Mouse (Mus musculus) kidney, postnatal 10 days (tissue): ENCODE results near the gene Clrn1.

Experiments
- DNase-seq: peaks from one replicate; pipeline ENCODE4 v3.0.0; 2021; ENCODE audit warnings: mixed read lengths

Gene Clrn1

GRCm38 (mm10) chr3:58829926-58830325 is 55.2 kb downstream of the Clrn1 start:
- DNase-seq, result no peak

DNA sequence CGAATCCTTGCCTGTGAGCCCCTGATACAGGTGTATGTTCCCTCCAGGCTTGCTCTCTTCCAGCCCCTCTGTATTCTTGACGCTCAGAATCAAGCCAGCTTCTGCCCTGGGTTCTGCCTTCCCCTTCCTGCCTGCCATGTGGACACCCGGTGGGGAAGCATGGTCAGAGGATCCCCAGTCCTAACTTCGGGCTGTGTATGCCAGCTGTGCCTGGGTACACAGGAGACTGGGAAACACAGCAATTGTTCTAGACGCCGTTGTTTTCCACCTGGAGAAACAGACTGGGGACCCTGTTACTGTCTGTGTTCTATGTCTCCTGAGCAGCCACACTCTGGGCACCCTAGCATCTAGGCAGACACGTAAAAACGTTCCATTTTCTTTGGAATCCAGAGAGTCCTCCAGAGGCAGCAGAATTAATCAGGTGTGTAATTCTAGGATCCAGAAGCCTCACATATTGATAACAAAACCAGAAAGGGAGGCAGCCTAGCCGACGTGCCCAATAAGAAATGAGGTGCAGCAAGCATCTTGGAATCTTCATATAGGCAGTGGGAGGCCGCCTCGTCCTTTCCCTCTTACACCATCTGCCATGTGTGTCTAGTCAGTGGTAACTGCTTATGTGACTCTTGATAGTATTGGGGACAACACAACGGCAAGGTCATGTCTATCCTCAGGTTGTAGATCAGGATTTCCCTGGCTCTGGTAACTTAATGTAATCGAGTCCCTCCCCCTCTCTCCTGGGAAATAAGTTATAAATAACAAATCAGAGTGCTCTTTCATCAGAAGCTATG is 56.6 kb downstream of the Clrn1 start:
- DNase-seq, result no peak

- no peak for DNase-seq
Measured at GRCm38 (mm10) chr3:58826266-58826665, 58.9 kb downstream of the Clrn1 start.

DNA sequence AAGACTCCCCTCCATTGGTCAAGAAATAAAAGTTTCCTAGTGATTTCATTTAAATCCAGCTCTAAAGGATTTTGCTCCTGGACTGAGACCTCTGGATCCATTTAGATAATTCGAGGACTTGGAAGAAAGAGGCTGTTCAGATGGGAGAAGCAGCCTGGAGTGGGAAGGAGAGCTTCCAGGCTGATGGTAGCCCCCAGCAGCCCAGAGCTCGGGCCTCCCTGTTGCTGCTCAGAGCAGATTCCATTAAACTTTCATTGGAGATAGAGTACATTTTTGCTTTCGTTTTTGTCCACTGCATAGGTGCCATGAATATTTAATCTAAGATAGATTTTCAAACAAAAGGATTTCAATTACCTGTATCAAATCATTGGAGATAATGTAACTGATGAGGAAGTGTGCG is 62.9 kb downstream of the Clrn1 start, which contains the start of gene Mindy4b-ps:
Gene Mindy4b-ps, minus strand, starts transcription at position 101 of the 400 bp plus-strand sequence.
- DNase-seq, result no peak

GRCm38 (mm10) chr3:58817337-58817736 is 67.8 kb downstream of the Clrn1 start:
- peak; percentile 10 for DNase-seq

DNA sequence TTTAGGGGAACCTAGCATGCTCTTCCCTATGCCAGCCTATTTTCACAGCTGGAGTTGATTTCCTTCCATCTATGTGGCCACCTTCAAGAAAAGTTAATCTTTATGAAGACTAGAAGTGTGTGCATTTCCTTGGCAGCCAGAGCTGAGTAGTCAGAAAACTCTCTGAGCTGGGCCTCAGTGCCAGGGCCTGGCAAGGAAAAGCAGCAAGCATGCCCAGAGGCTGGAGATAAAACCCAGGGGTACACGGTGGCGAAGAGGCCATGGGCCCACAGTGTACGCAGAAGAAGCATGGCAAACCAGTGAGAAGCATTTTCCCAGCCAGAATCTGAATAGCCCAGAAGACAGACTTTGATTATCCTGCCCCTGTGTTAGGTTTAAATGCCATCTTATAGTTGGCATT is 70.9 kb downstream of the Clrn1 start:
- no peak for DNase-seq

- DNase-seq, result no peak
Measured at GRCm38 (mm10) chr3:58810353-58810752, 74.8 kb downstream of the Clrn1 start.

GRCm38 (mm10) chr3:58809111-58809915 is 75.8 kb downstream of the Clrn1 start:
- no peak for DNase-seq

GRCm38 (mm10) chr3:58808636-58809035 is 76.5 kb downstream of the Clrn1 start:
- DNase-seq, result no peak

GRCm38 (mm10) chr3:58804745-58805144 is 80.4 kb downstream of the Clrn1 start:
- DNase-seq, result no peak

DNA sequence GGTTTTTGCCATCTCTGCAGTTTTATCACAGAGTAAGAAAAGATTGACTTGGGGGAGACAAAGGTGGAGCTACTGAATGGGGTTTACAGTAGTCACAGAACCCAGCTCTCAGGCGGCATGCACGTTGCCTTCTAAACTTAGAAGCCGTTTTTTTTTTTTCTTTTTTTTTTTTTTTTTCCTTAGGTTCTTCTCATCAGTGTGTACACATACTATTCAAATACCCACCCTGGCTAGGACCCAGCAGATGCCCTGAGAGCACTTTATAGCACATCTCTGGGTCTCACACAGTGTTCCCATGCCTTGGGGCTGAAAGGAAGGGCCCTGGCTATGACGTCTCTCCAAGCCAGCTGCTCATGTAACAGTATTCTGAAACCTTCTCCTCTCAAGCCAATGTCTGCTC is 86.5 kb downstream of the Clrn1 start:
- DNase-seq, result no peak

DNA sequence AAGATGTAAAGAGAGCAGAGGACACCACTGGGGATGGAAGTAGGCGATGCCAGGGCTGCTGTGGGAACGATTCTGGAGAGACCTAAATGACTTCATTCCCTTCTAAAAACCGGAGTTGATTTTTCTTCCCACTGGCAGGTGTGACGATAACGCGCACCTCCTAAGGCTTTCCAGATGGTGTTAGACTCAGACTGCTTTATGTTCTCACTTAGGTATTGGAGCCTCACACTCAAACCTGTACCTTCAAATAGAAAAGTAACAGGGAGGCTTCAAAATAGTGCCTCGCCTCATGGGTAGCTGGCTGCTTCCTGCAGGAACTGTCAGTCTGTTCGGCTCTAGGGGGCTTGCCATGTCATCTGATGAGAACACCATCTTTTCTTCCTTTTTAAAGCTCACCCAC is 86.9 kb downstream of the Clrn1 start:
- DNase-seq, result no peak
